Mouse (Mus musculus): Measurements from ENCODE around the gene P2ry2. TPM values are rescaled to one million over a fixed set of nuclear protein-coding genes. Genes with fewer than 3 reads are reported as not detected.

P2ry2 gene
- polyA plus RNA-seq (2017; shearing (Covaris generic)): 0.35 TPM

DNA sequence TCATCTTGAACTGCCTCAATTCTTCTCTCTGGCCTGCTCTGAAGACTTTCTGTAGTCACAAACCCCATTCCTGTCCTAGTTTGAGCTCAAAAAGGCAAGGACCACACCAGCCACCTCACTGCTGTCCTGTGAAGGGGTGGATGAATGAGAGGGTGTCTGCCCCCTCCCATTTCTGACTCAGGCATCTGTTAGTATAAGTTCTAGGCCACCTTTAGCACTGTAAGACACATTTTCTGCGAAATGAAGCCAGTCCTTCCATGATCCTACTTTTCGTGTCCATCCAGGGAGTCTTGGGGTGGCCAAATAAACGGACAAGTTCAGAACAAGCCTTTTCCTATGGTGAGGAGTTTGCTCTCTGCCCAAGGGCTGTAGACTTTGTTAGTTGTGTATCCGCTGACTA is at the start of gene P2ry2:
Gene P2ry2, minus strand, starts transcription at position 326 of the 400 bp plus-strand sequence.

DNA sequence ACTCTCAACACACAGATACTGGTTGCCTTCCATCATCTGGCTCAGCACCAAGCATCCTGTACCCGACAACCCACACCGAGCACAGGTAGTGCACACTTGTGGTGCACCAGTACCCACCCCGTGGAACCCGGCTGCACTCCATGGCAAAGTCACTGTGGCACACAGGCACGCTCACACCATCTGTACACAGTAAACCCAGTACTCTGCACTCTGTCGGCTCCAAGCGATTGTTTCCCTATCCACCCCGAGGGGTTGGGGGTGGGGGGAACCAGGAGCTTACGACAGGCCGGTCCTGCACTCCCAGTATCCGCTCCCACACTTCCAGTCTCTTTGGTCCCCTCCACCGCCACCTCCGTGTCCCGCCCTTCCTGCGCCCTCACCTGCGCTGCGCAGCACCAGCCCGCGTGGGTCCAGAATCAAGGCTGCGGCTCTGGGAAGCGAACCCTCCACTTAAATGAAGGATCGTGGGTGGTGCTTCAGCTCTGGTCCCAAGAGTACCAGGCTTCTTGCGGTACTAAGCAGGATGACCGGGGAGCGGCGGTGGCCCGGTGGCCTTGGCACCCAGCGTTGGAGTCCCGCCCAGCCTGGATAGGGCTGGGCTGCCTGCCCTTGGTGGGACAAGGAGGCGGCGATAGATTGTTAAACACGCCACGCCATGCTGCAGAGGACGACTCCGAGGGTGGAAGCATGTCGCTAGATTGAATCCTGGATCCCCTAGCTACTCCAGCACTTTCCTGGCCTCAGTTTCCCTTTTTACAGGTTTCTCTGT is 38.3 kb downstream of the P2ry2 start, which contains the start of gene P2ry6:
Gene P2ry6, minus strand, starts transcription at position 515 of the 769 bp plus-strand sequence.

Other genes with a start within 250 kb of the P2ry2 start
- gene Relt, start 149.4 kb downstream of the P2ry2 start, polyA plus RNA-seq (2017; shearing (Covaris generic)): 13.4 TPM
- gene Arhgef17, start 80.8 kb downstream of the P2ry2 start, polyA plus RNA-seq (2017; shearing (Covaris generic)): not detected
- gene P2ry6, start 38.2 kb downstream of the P2ry2 start, polyA plus RNA-seq (2017; shearing (Covaris generic)): not detected
- 45.8 TPM for gene Fchsd2, start 80.0 kb upstream of the P2ry2 start, polyA plus RNA-seq (2017; shearing (Covaris generic))